Mouse (Mus musculus): ENCODE measurements around the gene Spata48. TPM values are rescaled to one million over a fixed set of nuclear protein-coding genes. Genes with fewer than 3 reads are reported as not detected.

Gene Spata48
- polyA plus RNA-seq, 1 experiment from 2014 or later: 1.0 TPM

GRCm38 (mm10) chr11:11547597-11548240 lies 85.8 kb downstream of the Spata48 start:
- no peaks in the 10 kb centered on the region for H3K36me3 ChIP-seq (replicated peaks)
- H3K9me3 ChIP-seq: no peaks in the 10 kb centered on the region
- H3K27me3 ChIP-seq (replicated peaks): no peaks in the 10 kb centered on the region
- no peak overlapping the region for H3K27ac ChIP-seq
- no peak overlapping the region for H3K9ac ChIP-seq
- no peak overlapping the region for H3K4me2 ChIP-seq
- no peak overlapping the region for H3K4me3 ChIP-seq
- H3K4me1 ChIP-seq: no peaks in the 10 kb centered on the region
- WGBS: 75% methylated on average over 7 of the region's 7 CpGs
- ATAC-seq (replicated peaks): no peak

GRCm38 (mm10) chr11:11555563-11555962 lies 93.7 kb downstream of the Spata48 start:
- WGBS: 79% methylated on average over 8 of the region's 8 CpGs
- H3K27me3 ChIP-seq (replicated peaks): no peaks in the 10 kb centered on the region
- ATAC-seq (replicated peaks): no peak
- H3K4me1 ChIP-seq: no peaks in the 10 kb centered on the region
- H3K36me3 ChIP-seq (replicated peaks): no peaks in the 10 kb centered on the region
- no peak overlapping the region for H3K27ac ChIP-seq
- H3K4me3 ChIP-seq: no peak overlapping the region
- H3K9me3 ChIP-seq: no peaks in the 10 kb centered on the region
- no peak overlapping the region for H3K4me2 ChIP-seq
- no peak overlapping the region for H3K9ac ChIP-seq

DNA sequence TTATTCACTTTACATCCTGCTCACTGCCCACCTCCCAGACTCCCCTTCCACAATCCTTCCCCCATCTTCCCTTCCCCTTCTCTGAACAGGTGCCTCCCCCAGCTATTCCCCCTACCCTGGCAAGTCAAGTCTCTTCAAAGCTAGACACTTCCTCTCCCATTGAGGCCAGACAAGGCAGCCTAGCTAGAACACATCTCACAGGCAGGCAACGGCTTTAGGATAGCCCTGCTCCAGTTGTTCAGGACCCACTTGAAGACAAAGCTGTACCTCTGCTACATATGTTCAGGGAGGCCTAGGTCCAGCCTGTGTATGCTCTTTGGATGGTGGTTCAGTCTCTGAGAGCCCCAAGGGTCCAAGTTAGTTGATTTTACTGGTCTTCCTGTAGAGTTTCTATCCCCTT lies 94.3 kb downstream of the Spata48 start:
- no peak overlapping the region for H3K4me2 ChIP-seq
- H3K27ac ChIP-seq: no peak overlapping the region
- H3K27me3 ChIP-seq (replicated peaks): no peaks in the 10 kb centered on the region
- H3K9ac ChIP-seq: no peak overlapping the region
- no peaks in the 10 kb centered on the region for H3K36me3 ChIP-seq (replicated peaks)
- H3K4me3 ChIP-seq: no peak overlapping the region
- no peak for ATAC-seq (replicated peaks)
- H3K4me1 ChIP-seq: no peaks in the 10 kb centered on the region
- WGBS: 97% methylated on average over 1 of the region's 1 CpGs
- H3K9me3 ChIP-seq: no peaks in the 10 kb centered on the region

DNA sequence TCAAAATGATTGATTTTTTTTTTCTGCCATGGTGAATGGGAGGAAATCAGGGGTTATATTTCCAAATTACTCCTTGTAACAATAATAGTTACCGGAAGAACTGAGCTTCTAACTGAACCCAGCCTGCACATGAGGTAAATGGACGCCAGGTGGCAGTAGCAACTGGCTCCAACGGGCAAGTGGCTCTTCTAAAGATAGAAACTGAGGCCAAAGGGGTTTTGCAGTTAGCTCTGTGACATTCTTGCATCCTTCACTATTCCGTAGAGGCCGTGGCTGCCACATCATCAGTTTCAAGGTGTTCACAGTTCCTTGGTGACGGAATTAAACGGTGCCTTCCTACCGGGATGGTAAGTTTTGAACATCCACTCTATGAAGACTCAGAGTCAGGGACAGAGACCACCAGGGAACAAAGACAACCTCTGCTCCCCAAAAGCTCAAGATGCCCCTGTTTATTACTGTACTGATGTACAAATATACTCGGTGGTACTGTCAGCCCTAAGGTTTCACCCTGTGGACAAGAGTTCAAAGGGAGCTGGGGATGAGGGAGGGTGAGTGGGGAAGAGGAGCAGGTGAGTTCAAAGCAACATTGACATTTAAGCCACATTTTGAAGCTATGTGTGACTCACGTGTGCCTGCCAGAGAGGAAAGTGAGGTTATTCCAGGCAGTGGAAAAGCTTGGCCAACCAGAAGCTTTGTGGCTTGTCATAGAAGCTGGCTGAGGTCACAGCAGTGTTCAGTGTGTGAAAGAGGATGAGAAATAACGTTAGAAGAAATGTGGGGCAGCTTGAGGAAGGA lies 95.5 kb downstream of the Spata48 start:
- Histone ChIP-seq H3K4me1 (no peaks in the 10 kb centered on the region), H3K27me3 (replicated peaks) (no peaks in the 10 kb centered on the region), H3K4me3 (no peak overlapping the region), H3K9ac (no peak overlapping the region), H3K27ac (no peak overlapping the region), H3K9me3 (no peaks in the 10 kb centered on the region), H3K36me3 (replicated peaks) (no peaks in the 10 kb centered on the region), H3K4me2 (no peak overlapping the region)
- WGBS: 52% methylated on average over 11 of the region's 11 CpGs
- ATAC-seq (replicated peaks): no peak

DNA sequence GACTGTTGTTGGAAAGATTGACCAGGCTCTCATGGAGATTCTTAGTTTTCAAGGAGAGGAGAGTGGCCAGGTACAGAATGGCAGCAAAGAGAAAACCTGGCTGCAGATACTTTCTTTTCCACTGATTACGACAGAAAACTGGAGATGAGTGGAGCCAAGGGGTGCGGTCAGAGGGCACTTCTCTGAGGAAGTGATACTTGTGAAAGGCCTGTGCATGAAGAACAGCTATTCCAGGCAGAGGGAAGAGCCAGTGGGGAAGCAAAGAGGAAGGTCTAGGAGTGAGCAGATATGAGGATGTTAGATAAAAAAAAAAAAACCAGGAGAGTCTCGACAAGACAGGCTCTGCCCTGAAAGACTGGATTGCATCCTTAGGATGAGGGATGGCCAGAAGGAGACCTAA lies 96.8 kb downstream of the Spata48 start:
- ATAC-seq (replicated peaks): no peak
- no peak overlapping the region for H3K4me2 ChIP-seq

DNA sequence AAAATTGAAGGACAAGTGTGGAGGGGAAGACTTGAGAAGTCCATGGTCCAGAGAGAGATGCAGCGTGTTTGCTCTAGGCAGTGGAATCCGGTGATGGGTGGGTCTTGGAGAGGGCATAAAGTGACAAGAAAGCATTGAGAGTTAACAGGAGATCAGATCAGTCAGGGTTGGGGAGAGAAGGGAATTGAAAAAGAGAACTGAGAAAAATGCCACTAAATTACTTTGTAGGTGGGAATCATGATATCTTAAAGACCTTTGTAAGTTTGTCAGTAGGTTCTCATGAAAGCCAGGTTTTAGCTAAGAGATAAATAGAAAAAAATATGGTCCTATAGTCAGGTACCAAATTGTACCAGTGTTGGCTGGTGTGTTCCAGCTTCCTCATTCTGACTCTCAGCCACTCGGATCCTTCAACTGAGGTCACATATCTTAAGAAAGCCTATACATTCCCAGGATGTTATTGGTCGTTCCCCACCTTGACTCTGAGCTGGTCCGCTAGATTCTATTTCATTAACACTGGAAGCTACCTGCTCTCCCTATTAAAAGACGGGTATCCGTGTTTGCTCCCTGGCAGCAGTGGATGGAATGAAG lies 97.3 kb downstream of the Spata48 start:
- no peak overlapping the region for H3K4me2 ChIP-seq
- H3K36me3 ChIP-seq (replicated peaks): no peaks in the 10 kb centered on the region
- 88% methylated on average over 7 of the region's 7 CpGs for WGBS
- no peaks in the 10 kb centered on the region for H3K27me3 ChIP-seq (replicated peaks)
- no peak overlapping the region for H3K9ac ChIP-seq
- H3K9me3 ChIP-seq: no peaks in the 10 kb centered on the region
- H3K4me3 ChIP-seq: no peak overlapping the region
- no peak for ATAC-seq (replicated peaks)
- no peak overlapping the region for H3K27ac ChIP-seq
- no peaks in the 10 kb centered on the region for H3K4me1 ChIP-seq

More for the DNA sequence above, 96.8 kb downstream of the Spata48 start:
- no peaks in the 10 kb centered on the region for H3K9me3 ChIP-seq
- no peak overlapping the region for H3K9ac ChIP-seq
- no peak overlapping the region for H3K27ac ChIP-seq
- H3K4me1 ChIP-seq: no peaks in the 10 kb centered on the region
- no peaks in the 10 kb centered on the region for H3K27me3 ChIP-seq (replicated peaks)
- no peak overlapping the region for H3K4me3 ChIP-seq
- 85% methylated on average over 3 of the region's 3 CpGs for WGBS
- H3K36me3 ChIP-seq (replicated peaks): no peaks in the 10 kb centered on the region

GRCm38 (mm10) chr11:11561118-11561517 lies 99.2 kb downstream of the Spata48 start:
- Histone ChIP-seq H3K4me2 (no peak overlapping the region), H3K27me3 (replicated peaks) (no peaks in the 10 kb centered on the region), H3K27ac (no peak overlapping the region), H3K36me3 (replicated peaks) (no peaks in the 10 kb centered on the region), H3K4me1 (no peaks in the 10 kb centered on the region), H3K9ac (no peak overlapping the region), H3K4me3 (no peak overlapping the region), H3K9me3 (no peaks in the 10 kb centered on the region)
- WGBS: 91% methylated on average over 6 of the region's 6 CpGs
- ATAC-seq (replicated peaks): no peak

DNA sequence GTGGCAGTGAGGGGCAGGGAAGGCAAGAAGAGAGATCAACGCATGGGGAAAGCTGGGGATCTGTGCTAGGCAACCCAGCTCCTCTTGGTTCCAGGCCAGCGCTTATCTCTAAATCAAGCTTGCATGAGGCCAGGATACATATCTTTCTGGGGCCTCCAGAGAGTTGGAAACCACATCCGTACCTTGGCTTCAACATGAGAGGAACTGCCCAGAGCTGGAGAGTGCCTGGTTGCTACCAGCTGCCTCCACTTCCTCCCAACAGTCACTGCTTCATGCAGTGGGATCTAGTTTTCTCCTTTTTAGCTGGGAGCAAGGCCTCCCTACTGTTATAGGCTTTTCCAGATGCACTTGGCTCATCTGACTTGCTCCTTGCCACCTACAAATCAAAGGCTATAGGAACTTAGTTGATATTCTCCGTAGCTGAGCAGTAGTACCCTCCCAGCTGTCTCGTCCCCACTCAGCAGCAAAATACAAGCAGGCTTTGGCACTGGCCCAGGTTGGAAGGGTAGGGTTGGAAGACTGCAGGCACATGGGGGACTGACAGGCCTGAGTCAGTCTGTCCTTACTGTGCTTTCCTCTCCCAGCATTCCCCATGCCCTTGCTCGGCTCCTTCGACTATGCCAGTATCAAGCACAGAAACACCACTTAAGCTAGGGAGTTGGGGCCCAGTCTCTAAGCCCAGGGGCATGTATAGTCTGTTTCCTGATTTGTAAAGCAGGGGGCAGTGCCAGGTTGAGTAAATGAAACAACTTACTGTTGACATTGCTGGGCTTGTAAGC lies 102.6 kb downstream of the Spata48 start:
- Histone ChIP-seq H3K9me3 (no peaks in the 10 kb centered on the region), H3K27me3 (replicated peaks) (no peaks in the 10 kb centered on the region), H3K27ac (no peak overlapping the region), H3K9ac (no peak overlapping the region), H3K36me3 (replicated peaks) (no peaks in the 10 kb centered on the region), H3K4me3 (no peak overlapping the region), H3K4me1 (no peaks in the 10 kb centered on the region), H3K4me2 (no peak overlapping the region)
- no peak for ATAC-seq (replicated peaks)
- WGBS: 81% methylated on average over 7 of the region's 7 CpGs

Other genes starting within 250 kb of the Spata48 start
- gene Zpbp, start 314 bp downstream of the Spata48 start, polyA plus RNA-seq (2015; fragmentation: Nextera tagmentation; extraction: Ambion mirVana): 1.2 TPM in 2 replicates
- gene 4930512M02Rik, start 165.7 kb downstream of the Spata48 start, polyA plus RNA-seq (2015; fragmentation: Nextera tagmentation; extraction: Ambion mirVana): not detected in 2 replicates
- gene Ikzf1, start 222.9 kb downstream of the Spata48 start, polyA plus RNA-seq (2015; fragmentation: Nextera tagmentation; extraction: Ambion mirVana): 1.6 and 1.9 TPM in 2 replicates